Mouse (Mus musculus) MEL (cell line): ENCODE results near the gene Rnf208. TPM values are rescaled to one million over a fixed set of nuclear protein-coding genes. Genes with fewer than 3 reads are reported as not detected.

Source experiments
- DNase-seq: peaks from one replicate; pipeline ENCODE4 v3.0.0; 2011; ENCODE audit warnings: low read depth, low spot score
- H3K27ac ChIP-seq: 2 replicates; pipeline ENCODE4 v1.5.1; 2012; ENCODE audit warnings: low read depth, mild to moderate bottlenecking, control low read depth, low read length, moderate library complexity; ENCODE audit not compliant: control insufficient read depth
- H3K27me3 ChIP-seq, 2 experiments: fragments of 150-350 bp in 1 of 2; sonication (generic) in 1 of 2; 2 replicates each; pipeline ENCODE4 v1.6.1; 2012; ENCODE audit warnings: low read length in 2 of 2, mild to moderate bottlenecking in 2 of 2, improper control_type of control experiment in 1 of 2, moderate library complexity in 1 of 2; ENCODE audit not compliant: insufficient read depth in 2 of 2, control insufficient read depth in 1 of 2
- H3K36me3 ChIP-seq, 2 experiments: 2 replicates each; pipeline ENCODE4 v1.6.1; 2012 to 2014; ENCODE audit warnings: low read length in 2 of 2, improper control_type of control experiment in 1 of 2, inconsistent platforms in 1 of 2, mild to moderate bottlenecking in 1 of 2; ENCODE audit not compliant: insufficient read depth in 2 of 2, control insufficient read depth in 1 of 2
- H3K4me1 ChIP-seq, 2 experiments: fragments of 150-350 bp in 1 of 2; sonication (generic) in 1 of 2; 2 replicates each; pipeline ENCODE4 v1.6.1; 2012; ENCODE audit warnings: low read length in 2 of 2, improper control_type of control experiment in 1 of 2, mild to moderate bottlenecking in 1 of 2; ENCODE audit not compliant: insufficient read depth in 2 of 2, control insufficient read depth in 1 of 2
- H3K4me3 ChIP-seq, 2 experiments: fragments of 150-350 bp in 1 of 2; sonication (generic) in 1 of 2; 2 replicates each; pipeline ENCODE4 v1.5.1; 2012; ENCODE audit warnings: low read depth in 2 of 2, low read length in 2 of 2, mild to moderate bottlenecking in 2 of 2, moderate library complexity in 2 of 2, control low read depth in 1 of 2, improper control_type of control experiment in 1 of 2; ENCODE audit not compliant: control insufficient read depth in 1 of 2, insufficient read depth in 1 of 2
- H3K79me2 ChIP-seq: 2 replicates; pipeline ENCODE4 v1.6.1; 2012; ENCODE audit warnings: mild to moderate bottlenecking, low read length, moderate library complexity; ENCODE audit not compliant: control insufficient read depth, poor library complexity, insufficient read depth
- H3K9ac ChIP-seq: 2 replicates; pipeline ENCODE4 v1.6.1; 2012; ENCODE audit warnings: low read depth, mild to moderate bottlenecking, control low read depth, low read length, moderate library complexity; ENCODE audit not compliant: control insufficient read depth, poor library complexity, severe bottlenecking
- H3K9me3 ChIP-seq: fragments of 150-350 bp; sonication (generic); replicated peaks from 2 replicates; pipeline ENCODE4 v1.6.1; 2012; ENCODE audit warnings: mild to moderate bottlenecking, low read length, improper control_type of control experiment, moderate library complexity; ENCODE audit not compliant: insufficient read depth
- CHD2 ChIP-seq: IDR thresholded peaks from 2 replicates; pipeline ENCODE4 v1.6.1; 2011; ENCODE audit warnings: low read length, improper control_type of control experiment
- CTCF ChIP-seq, 3 experiments: IDR thresholded peaks in 2 of 3; conservative IDR thresholded peaks in 1 of 3; 2 replicates each; pipeline ENCODE4 v1.5.1; 2011 to 2012; ENCODE audit warnings: low read length in 3 of 3, low read depth in 2 of 3, mild to moderate bottlenecking in 2 of 3, improper control_type of control experiment in 1 of 3, inconsistent platforms in 1 of 3, mixed read lengths in 1 of 3, moderate library complexity in 1 of 3; ENCODE audit not compliant: control insufficient read depth in 1 of 3, insufficient read depth in 1 of 3, poor library complexity in 1 of 3, severe bottlenecking in 1 of 3
- E2F4 ChIP-seq: IDR thresholded peaks from 2 replicates; pipeline ENCODE4 v1.6.1; 2011; ENCODE audit warnings: low read depth, low read length, improper control_type of control experiment, borderline replicate concordance
- ELF1 ChIP-seq: IDR thresholded peaks from 2 replicates; pipeline ENCODE4 v1.6.1; 2014; ENCODE audit warnings: low read depth, mild to moderate bottlenecking, inconsistent platforms, low read length, improper control_type of control experiment, moderate library complexity
- EP300 ChIP-seq, 2 experiments: IDR thresholded peaks; 2 replicates each; pipeline ENCODE4 v1.6.1; 2011; ENCODE audit warnings: improper control_type of control experiment in 2 of 2, low read length in 2 of 2, low read depth in 1 of 2, mild to moderate bottlenecking in 1 of 2
- ETS1 ChIP-seq: IDR thresholded peaks from 2 replicates; pipeline ENCODE4 v1.6.1; 2012; ENCODE audit warnings: low read depth, mild to moderate bottlenecking, inconsistent platforms, low read length, improper control_type of control experiment, moderate library complexity
- GABPA ChIP-seq: IDR thresholded peaks from 2 replicates; pipeline ENCODE4 v1.6.1; 2012; ENCODE audit warnings: low read depth, mild to moderate bottlenecking, inconsistent platforms, low read length, improper control_type of control experiment, moderate library complexity
- JUND ChIP-seq: IDR thresholded peaks from 2 replicates; pipeline ENCODE4 v1.6.1; 2011; ENCODE audit warnings: low read depth, mild to moderate bottlenecking, improper control_type of control experiment, low read length
- KAT2A ChIP-seq: conservative IDR thresholded peaks from 2 replicates; pipeline ENCODE4 v1.6.1; 2012; ENCODE audit warnings: low read depth, low read length, improper control_type of control experiment, inconsistent platforms
- MAFK ChIP-seq: IDR thresholded peaks from 2 replicates; pipeline ENCODE4 v1.6.1; 2011; ENCODE audit warnings: low read depth, mild to moderate bottlenecking, low read length, improper control_type of control experiment, borderline replicate concordance
- MAX ChIP-seq: IDR thresholded peaks from 2 replicates; pipeline ENCODE4 v1.6.1; 2011; ENCODE audit warnings: low read length, improper control_type of control experiment
- MAZ ChIP-seq: IDR thresholded peaks from 2 replicates; pipeline ENCODE4 v1.6.1; 2012; ENCODE audit warnings: low read depth, mild to moderate bottlenecking, inconsistent platforms, low read length, improper control_type of control experiment
- MXI1 ChIP-seq: IDR thresholded peaks from 2 replicates; pipeline ENCODE4 v1.6.1; 2011; ENCODE audit warnings: mild to moderate bottlenecking, low read depth, low read length, improper control_type of control experiment
- MYB ChIP-seq: IDR thresholded peaks from 2 replicates; pipeline ENCODE4 v1.6.1; 2011; ENCODE audit warnings: mild to moderate bottlenecking, low read depth, low read length, improper control_type of control experiment
- MYC ChIP-seq: IDR thresholded peaks from 2 replicates; pipeline ENCODE4 v1.6.1; 2011; ENCODE audit warnings: low read depth, mild to moderate bottlenecking, low read length, improper control_type of control experiment, moderate library complexity
- NELFE ChIP-seq: IDR thresholded peaks from 2 replicates; pipeline ENCODE4 v1.6.1; 2011; ENCODE audit warnings: low read depth, low read length, improper control_type of control experiment
- NRF1 ChIP-seq: IDR thresholded peaks from 2 replicates; pipeline ENCODE4 v1.6.1; 2014; ENCODE audit warnings: low read depth, mild to moderate bottlenecking, inconsistent platforms, low read length, improper control_type of control experiment, moderate library complexity; ENCODE audit not compliant: poor library complexity, insufficient read depth, severe bottlenecking
- RAD21 ChIP-seq: IDR thresholded peaks from 2 replicates; pipeline ENCODE4 v1.6.1; 2011; ENCODE audit warnings: mild to moderate bottlenecking, low read depth, low read length, improper control_type of control experiment
- RCOR1 ChIP-seq: IDR thresholded peaks from 2 replicates; pipeline ENCODE4 v1.6.1; 2012; ENCODE audit warnings: low read depth, mild to moderate bottlenecking, inconsistent platforms, low read length, improper control_type of control experiment
- SIN3A ChIP-seq: IDR thresholded peaks from 2 replicates; pipeline ENCODE4 v1.6.1; 2012; ENCODE audit warnings: low read length, improper control_type of control experiment, inconsistent platforms
- SMC3 ChIP-seq: IDR thresholded peaks from 2 replicates; pipeline ENCODE4 v1.6.1; 2011; ENCODE audit warnings: low read depth, low read length, improper control_type of control experiment
- TAL1 ChIP-seq: IDR thresholded peaks from 2 replicates; pipeline ENCODE4 v1.6.1; 2012; ENCODE audit warnings: mild to moderate bottlenecking, inconsistent platforms, low read length, moderate library complexity, mixed read lengths
- TBP ChIP-seq: IDR thresholded peaks from 2 replicates; pipeline ENCODE4 v1.8.0; 2011; ENCODE audit warnings: low read depth, low read length, improper control_type of control experiment
- TCF12 ChIP-seq: IDR thresholded peaks from 2 replicates; pipeline ENCODE4 v1.6.1; 2014; ENCODE audit warnings: low read depth, mild to moderate bottlenecking, inconsistent platforms, low read length, improper control_type of control experiment, moderate library complexity
- UBTF ChIP-seq: IDR thresholded peaks from 2 replicates; pipeline ENCODE4 v1.6.1; 2012; ENCODE audit warnings: low read depth, mild to moderate bottlenecking, inconsistent platforms, low read length, improper control_type of control experiment, moderate library complexity, borderline replicate concordance; ENCODE audit not compliant: insufficient read depth
- USF2 ChIP-seq, 2 experiments: IDR thresholded peaks; 2 replicates each; pipeline ENCODE4 v1.6.1; 2011 to 2012; ENCODE audit warnings: improper control_type of control experiment in 2 of 2, low read length in 2 of 2, borderline replicate concordance in 1 of 2, inconsistent platforms in 1 of 2, low read depth in 1 of 2, mild to moderate bottlenecking in 1 of 2; ENCODE audit not compliant: insufficient read depth in 1 of 2
- ZC3H11A ChIP-seq: IDR thresholded peaks from 2 replicates; pipeline ENCODE4 v1.6.1; 2012; ENCODE audit warnings: low read depth, mild to moderate bottlenecking, inconsistent platforms, low read length, improper control_type of control experiment
- ZKSCAN1 ChIP-seq: IDR thresholded peaks from 2 replicates; pipeline ENCODE4 v1.6.1; 2012; ENCODE audit warnings: low read depth, mild to moderate bottlenecking, inconsistent platforms, low read length, improper control_type of control experiment, moderate library complexity
- ZMIZ1 ChIP-seq: IDR thresholded peaks from 2 replicates; pipeline ENCODE4 v1.6.1; 2012; ENCODE audit warnings: low read depth, mild to moderate bottlenecking, inconsistent platforms, low read length, improper control_type of control experiment, moderate library complexity
- ZNF384 ChIP-seq: IDR thresholded peaks from 2 replicates; pipeline ENCODE4 v1.6.1; 2012; ENCODE audit warnings: low read depth, mild to moderate bottlenecking, inconsistent platforms, low read length, improper control_type of control experiment
- polyA plus RNA-seq, 2 experiments: library from polyadenylated mRNA; stranded (reverse) in 1 of 2; unstranded in 1 of 2; fragments of >175 nt in 1 of 2; fragments of >200 nt in 1 of 2; gene quantifications; 2 replicates each; pipeline versions ENCODE4 v1.2.1 to v1.2.4; 2012; ENCODE audit warnings: low replicate concordance in 2 of 2, low read depth in 1 of 2; ENCODE audit not compliant: insufficient read length in 2 of 2, insufficient read depth in 1 of 2, missing spikeins in 1 of 2
- total RNA-seq: library from RNA; depleted of rRNA; stranded (reverse); fragments of 300-350 nt; gene quantifications from 2 replicates; pipeline ENCODE4 v1.2.3, GENCODE M21; 2012; rRNA removed

The Rnf208 gene
- 6.0 and 7.4 TPM in 2 replicates for total RNA-seq
- polyA plus RNA-seq: 10 to 100 TPM in 1 of 2 experiments, not detected in 1; 21.8 TPM

DNA sequence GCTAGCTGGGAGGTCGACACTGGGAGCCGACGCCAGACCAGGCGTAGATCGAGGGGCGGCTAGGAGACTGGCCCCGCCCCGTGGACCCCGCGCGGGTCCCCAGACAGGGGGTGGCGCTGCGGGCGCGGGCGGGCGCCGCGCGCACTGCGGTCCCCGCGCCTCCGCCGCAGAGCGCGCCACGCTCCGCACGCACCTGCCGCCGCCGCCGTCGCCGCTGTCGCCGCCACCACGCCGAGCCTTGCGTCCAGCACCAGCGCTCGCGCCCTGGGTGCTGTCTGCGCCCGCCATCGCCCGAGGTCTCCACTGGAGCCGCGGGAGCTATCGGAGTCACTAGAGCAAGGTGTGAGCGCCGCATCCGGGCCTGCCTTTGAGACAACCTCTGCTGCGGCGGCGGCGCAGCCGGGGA is at the start of gene Rnf208, which contains the start of gene Cysrt1:
Gene Rnf208 (plus strand): TSS at position 155 of the 406 bp plus-strand sequence.
Gene Cysrt1 (minus strand): TSS at position 352 of the 406 bp plus-strand sequence.
- H3K27me3 ChIP-seq: no peaks in the 10 kb centered on the region
- H3K79me2 ChIP-seq: no peaks in the 10 kb centered on the region; the same call in 1 of the 2 replicates
- H3K27ac ChIP-seq: peak within 1 kb of the TSS; percentile 56
- no peak for DNase-seq
- H3K4me3 ChIP-seq: peak within 1 kb of the TSS; percentile 57 to 69
- TF ChIP-seq ELF1 (no peak), ZNF384 (no peak), MAFK (no peak), EP300 (IDR thresholded peaks at IDR 0.05; ENCODE audit: low read depth in 1 of 2, low read length in 2 of 2) (no peak), SIN3A (no peak), CTCF (IDR thresholded peaks at IDR 0.05 in 2 of 3, conservative IDR thresholded peaks at IDR 0.05 in 1 of 3; ENCODE audit: control insufficient read depth in 1 of 3, insufficient read depth in 1 of 3, low read depth in 2 of 3, low read length in 3 of 3, poor library complexity in 1 of 3, severe bottlenecking in 1 of 3) (no peak), RCOR1 (no peak), MYB (no peak), MYC (no peak), ETS1 (no peak), MXI1 (no peak), NELFE (no peak), TBP (no peak), CHD2 (no peak)
- H3K36me3 ChIP-seq: no peaks in the 10 kb centered on the region
- peak within 1 kb of the TSS; percentile 79 for H3K9ac ChIP-seq
- H3K9me3 ChIP-seq: no peaks in the 10 kb centered on the region
- peaks cover 0 to 12% of the 10 kb centered on the region in 2 experiments; a peak in 3 of 4 replicates for H3K4me1 ChIP-seq

DNA sequence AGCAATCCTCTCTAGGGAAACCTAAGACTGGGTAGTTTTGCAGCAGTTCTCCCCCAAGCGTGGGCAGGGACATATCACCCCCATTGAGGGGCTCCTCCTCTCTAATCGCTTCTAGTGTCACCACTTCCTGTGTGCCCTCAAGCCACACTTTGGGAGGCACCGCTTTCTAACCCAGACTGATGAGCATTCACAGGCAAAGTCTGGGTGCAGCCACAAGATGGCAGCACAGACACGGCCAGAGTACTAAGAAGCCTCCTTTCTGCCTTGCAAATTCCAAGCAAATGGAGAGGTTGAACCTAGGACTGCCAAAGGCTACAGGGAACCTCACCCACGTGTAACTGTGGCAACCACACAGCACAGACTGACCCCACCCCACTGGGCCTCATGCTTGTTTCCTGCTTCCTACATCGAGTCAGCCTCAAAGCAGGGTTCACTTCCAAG is 48.7 kb upstream of the Rnf208 start:
- DNase-seq: peak; percentile 96
- Histone ChIP-seq H3K27me3 (no peaks in the 10 kb centered on the region), H3K36me3 (peaks cover 0 to 17% of the 10 kb centered on the region in 2 experiments; a peak in 2 of 4 replicates), H3K9me3 (no peaks in the 10 kb centered on the region), H3K4me1 (peaks cover 6 to 32% of the 10 kb centered on the region in 2 experiments), H3K9ac (peak overlapping the region; percentile 87), H3K4me3 (peak overlapping the region; percentile 57 to 72), H3K27ac (peak overlapping the region; percentile 96), H3K79me2 (peaks cover 21% of the 10 kb centered on the region)
- TF ChIP-seq ETS1 (0 out of 2 replicates have a peak, but pooled peaks have one; percentile 24), MYB (no peak), RCOR1 (peak; percentile 67; the same call in 1 of the 2 replicates), CHD2 (no peak), JUND (0 out of 2 replicates have a peak, but pooled peaks have one; percentile 33), KAT2A (no peak), SIN3A (peak; percentile 95), ZMIZ1 (0 out of 2 replicates have a peak, but pooled peaks have one; percentile 8), ZC3H11A (peak; percentile 69), TAL1 (no peak), EP300 (IDR thresholded peaks at IDR 0.05; ENCODE audit: low read depth in 1 of 2, low read length in 2 of 2) (peak; percentile 56 to 79), TCF12 (no peak), NRF1 (no peak), RAD21 (peak; percentile 94), MAX (peak; percentile 74; the same call in 1 of the 2 replicates), UBTF (no peak), E2F4 (no peak), ZKSCAN1 (no peak), MAZ (no peak), USF2 (IDR thresholded peaks at IDR 0.05; ENCODE audit: borderline replicate concordance in 1 of 2, insufficient read depth in 1 of 2, low read depth in 1 of 2, low read length in 2 of 2) (no peak), SMC3 (peak; percentile 87), MAFK (no peak), GABPA (no peak)
